Mouse (Mus musculus) urinary bladder, postnatal 14 days (tissue): ENCODE results near the gene Ulk2.
"Not testable (repeated sequence)": the region's sequence is repeated elsewhere in the genome, so short reads cannot be mapped to it uniquely, and the experiment has no call there.

ENCODE experiments used
- DNase-seq: peaks from one replicate; pipeline ENCODE4 v3.0.0; 2021; ENCODE audit warnings: low spot score

Ulk2 gene

DNA sequence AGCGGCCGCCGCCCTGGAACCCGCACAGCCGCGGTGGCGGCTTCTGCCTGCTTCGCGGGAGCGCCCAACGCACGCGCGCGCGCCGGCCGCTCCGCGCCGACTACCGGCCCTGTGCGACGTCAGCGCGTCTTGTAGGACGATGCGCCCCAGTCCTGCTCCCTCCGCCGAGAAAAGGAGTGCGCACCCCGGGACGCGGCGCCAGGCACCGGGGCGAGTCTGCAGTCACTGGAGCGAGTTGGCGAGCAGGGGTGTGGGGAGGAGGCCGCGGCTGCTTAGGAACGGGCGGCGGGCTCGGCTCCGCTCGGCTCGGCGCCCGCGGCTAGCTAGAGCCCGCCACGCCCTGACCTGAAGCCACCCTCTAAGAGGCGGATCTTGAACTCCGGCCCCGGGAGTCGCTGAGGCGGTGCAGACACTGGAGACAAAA lies at the start of gene Ulk2:
TSS of gene Ulk2 (minus strand) at position 86 of the 424 bp plus-strand sequence.
- peak; percentile 87 for DNase-seq

DNA sequence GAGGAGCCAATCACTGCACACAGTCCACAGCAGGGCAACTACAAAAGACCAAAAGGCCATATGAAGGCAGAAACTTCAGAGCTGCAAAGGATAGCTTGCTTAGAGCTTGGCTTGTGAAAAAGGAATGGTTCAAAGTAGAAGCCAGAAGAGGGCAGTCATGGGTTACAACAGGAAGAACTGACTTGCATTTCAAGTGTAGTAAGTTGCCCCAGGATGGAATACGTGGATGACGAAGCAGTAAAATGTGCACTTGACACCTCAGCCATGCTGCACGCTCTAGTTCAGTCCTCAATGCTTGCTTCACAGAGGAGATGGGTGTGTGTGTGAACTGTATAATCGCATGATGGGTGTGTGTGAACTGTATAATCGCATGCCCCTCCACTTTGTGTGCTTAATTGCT lies 27.3 kb upstream of the Ulk2 start:
- peak; percentile 10 for DNase-seq

DNA sequence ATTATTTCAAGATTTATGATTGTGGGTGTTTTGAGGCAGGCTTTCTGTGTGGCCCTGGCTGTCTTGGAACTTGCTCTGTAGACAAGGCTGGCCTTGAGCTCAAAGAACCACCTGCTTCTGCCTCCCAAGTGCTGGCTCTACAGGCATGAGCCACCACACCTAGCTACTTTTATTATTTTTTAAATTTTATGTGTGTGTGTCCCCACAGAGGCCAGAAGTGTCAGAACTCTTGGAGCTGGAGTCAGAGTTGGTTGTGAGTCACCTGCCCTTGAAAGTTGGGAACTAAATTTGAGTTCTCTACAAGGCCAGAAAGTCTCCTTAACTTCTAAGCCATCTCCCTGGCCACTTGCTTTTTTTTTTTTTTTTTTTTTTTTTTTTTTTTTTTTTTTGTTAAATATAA lies 25.0 kb upstream of the Ulk2 start:
- no peak for DNase-seq

DNA sequence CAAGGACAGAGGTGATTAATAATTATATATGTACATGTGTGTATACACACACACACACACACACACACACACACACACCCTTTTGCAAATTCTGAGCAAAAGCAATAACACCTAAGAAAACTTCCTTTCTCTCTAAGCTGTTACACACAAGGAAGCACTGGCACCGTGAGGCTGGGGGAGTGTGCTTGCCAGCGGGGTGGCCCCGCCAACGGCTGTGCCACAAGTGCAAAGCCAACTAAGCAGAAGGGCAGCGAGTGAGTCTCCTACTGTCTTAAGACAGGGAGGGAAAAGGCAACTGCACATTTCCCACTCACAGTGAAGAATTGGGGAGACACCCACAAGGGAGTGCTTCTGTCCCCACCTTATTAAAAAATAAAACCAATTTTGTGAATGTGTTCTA lies 17.0 kb upstream of the Ulk2 start:
- no peak for DNase-seq

DNA sequence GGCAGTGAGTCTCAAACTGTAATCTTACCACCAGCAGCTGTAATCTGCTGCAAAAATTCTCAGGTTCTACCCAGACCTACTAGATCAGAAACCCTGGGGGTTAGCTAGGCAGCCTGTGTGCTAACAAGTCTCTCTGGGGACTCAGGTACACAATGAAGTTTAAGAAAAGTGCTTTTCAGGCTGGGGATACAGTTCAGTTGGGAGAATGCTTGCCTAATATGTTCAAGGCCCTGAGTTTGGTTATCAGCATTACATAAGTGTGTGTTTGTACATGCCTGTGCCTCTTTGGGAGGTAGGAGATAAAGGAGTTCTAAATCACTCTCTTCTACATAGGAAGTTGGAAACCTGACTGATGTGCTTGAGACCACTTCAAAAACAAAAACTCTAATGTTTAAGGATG lies 12.0 kb upstream of the Ulk2 start:
- no peak for DNase-seq

DNA sequence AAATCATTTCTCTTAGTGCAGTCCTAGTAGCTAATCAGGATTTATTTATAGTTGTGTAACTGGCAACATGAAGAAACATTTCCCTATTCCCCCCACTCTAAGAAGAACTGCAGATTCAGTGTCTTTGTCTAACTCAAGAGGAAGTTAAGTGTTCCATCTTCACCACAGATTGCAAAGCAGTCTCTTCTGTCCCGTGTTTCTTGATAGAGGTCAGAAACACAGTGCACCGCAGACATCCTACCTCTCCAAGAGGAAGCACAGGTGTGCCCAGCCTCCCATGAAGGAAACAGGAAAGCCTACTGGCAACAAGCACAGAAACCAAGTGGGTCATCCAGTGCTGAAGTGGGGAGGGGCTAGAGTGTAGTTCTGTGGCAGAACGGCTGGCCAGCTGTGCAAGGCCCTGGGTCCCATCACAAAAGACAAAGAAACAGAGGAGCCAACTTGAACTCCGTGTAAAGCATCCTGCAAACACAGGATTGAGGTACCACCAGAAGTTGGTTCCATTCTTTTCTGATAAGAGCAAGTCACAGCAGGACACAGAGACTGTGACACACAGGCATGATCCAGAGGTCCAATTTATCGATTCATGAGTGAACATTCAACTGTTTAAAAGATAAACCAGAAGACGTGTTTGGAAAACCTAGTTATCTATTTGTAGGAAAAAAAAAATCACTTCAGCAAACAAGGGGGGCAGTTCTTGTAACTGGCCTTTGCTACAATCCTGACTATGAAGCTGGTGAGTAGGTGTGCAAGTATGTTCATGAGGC lies 7.1 kb upstream of the Ulk2 start:
- no peak for DNase-seq

DNA sequence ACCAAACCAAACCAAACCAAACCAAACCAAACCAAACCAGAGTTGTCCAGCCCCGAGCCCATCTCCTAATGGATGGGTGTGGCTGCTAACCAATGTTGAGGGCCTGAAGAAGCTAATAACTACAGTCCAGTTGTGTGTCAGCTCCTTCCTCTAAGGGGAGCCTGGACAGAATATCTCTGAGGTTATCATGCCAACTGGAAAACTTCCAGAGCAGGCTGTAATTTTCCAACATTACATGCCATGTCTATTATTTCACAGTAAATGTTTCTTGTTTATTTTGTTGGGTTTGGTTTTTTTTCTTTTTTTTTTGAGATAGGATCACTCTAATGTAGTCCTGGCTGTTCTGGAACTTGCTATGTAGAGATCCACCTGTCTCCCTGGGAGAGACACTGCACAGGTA lies 4.4 kb upstream of the Ulk2 start:
- no peak for DNase-seq

DNA sequence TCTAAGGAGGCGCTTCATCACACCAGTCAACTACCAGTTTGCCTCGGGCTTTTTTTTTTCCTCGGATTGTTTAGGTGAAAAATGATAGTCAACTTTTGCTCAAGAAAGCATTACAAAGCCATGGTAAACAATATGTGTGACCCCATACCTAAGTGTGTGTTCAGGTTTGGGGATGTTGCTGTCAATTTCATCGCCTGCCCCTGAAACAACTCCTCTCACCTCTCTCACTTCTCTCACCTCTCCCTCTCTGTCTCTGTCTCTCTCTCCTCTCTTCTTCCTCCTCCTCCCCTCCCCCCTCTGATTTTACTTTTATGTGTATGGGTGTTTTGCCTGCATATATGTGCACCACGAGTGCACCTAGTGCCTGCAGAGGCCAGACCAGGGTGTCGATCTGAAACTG lies 666 bp upstream of the Ulk2 start:
- DNase-seq: no peak

DNA sequence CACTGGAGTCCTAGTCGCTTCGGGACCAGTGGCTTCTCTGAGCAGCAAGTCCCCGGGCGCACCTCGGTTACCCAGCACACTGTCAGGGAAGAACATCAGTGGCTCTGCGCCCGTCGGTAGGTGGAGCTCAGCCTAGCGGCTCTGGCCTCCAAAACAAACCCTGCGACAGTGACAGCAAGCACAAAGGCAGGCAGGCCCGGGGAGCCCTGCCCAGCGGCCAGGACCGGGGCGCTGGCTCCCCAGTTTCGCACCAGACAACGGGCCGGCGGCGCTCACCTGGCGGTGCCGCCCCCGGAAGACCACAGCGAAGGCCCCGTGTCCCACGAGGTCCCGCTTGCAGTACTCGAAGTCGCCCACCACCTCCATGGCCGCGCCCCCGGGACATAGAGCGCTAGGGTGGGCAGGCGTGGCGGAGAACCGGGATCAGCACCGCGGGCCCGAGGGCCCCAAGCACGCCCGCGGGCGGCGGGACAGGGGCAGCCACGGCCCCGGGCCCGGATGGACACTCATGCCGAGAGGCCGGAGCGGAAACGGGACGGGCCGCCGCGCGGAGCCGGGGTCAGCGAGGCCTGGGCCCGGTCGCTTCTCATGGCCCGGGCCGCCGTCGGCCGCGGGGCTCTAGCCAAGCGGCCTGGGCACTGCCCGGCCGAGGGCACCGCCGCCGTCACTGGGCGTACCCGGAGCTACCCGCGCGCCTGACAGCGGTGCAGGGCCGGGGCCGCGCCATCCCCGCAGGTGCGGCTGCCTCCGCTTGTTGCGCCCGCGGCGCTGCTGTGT lies 474 bp downstream of the Ulk2 start:
- peak; percentile 79 for DNase-seq

DNA sequence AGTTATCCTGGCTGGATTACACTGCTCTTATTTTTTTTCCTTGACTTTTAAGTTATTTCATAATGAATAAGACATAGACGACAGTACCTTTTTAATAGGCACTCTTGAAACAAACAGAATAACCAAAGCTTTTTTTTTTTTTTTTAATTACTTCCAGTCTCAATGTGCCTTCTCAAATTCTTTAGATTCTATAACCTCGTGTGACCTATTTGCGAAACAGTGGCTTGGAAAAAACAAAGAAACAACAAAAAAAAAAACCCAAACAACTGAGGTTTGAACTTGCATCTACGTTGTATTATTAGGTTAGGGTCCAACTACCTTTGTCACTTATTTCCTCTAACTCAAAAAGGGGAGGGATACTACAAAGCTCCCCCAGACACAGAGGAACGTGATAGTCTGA lies 1.2 kb downstream of the Ulk2 start:
- no peak for DNase-seq

DNA sequence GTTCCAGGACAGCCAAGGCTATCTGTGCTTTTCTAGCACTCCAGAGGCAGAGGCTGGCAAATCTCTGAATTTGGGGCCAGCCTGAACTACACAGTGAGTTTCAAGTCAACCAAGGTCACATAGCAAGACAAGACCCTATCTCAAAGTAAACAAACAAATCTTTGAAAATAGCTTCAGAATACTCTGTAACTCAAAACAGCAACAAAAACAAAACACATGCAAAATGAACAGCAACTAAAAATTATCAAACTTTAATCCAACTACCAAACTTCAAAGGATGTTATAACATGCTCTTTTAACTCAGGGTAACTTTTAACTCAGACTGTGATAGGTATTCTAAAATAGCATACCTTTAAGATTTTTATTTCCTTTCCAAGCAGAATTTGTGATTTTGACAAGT lies 2.0 kb downstream of the Ulk2 start:
- no peak for DNase-seq

DNA sequence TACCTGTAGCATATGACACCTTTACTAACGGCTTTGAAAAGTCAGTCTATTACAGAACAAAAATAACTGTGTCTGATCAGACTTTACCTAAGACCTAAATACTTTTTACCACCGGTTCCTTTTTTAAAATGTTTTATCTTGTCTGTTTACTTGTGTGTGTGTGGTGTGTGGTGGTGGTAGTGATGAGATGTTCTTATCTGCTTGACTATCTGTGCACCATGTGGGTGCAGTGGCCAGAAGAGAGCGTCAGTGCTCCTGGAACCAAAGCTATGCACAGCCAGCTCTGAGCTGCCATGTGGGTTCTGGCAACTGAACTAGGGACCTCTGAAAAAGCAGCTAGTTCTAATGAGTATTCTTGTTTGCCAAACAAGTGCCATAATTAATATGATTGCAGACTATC lies 3.7 kb downstream of the Ulk2 start:
- DNase-seq: no peak

DNA sequence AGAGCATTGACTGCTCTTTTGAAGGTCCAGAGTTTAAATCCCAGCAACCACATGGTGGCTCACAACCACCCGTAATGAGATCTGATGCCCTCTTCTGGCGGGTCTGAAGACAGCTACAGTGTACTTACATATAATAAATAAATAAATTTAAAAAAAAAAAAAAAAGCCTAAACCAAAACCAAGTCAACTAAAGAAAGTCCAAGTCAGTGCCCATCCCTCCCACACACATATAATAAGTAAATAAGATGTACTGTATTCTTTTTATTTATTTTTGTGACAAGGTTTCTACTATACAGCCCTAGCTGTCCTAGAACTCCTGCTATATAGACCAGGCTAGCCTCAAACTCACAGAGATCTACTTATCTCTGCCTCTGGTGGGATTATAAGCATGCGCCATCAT lies 14.2 kb downstream of the Ulk2 start:
- not testable (repeated sequence) for DNase-seq

DNA sequence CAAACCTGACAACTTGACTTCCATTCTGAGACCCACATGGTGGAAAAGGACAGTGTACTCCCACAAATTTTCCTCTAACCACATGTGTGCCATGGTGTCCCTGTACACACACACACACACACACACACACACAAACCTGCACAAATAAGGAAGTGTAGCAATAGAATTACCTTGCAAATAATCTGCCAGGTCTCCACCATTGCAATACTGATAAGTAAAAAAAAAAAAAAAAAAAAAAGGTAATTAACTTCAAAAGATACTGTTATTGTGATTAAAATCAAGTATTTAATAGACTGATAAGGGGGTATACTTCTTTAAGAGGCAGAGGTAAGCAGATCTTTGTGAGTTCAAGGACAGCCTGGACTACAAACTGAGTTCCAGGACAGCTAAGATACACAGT lies 14.9 kb downstream of the Ulk2 start:
- DNase-seq: no peak

DNA sequence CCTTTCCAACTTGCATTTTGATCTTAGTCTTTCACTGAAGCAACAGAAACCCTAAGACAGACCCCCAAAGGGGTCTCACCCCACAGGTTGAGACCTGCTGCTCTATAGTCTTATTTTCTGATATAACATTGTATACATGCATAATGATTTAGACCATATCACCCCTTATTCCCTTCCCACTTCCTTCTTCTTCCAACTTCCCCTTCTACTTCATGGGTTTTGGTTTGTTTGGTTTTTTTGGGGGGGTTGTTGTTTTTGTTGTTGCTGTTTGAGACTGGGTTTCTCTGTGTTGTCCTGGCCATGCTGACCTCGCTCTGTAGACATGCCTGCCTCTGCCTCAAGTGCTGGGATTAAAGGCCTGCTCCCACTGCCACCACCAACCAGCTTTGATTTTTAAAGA lies 15.7 kb downstream of the Ulk2 start:
- no peak for DNase-seq

DNA sequence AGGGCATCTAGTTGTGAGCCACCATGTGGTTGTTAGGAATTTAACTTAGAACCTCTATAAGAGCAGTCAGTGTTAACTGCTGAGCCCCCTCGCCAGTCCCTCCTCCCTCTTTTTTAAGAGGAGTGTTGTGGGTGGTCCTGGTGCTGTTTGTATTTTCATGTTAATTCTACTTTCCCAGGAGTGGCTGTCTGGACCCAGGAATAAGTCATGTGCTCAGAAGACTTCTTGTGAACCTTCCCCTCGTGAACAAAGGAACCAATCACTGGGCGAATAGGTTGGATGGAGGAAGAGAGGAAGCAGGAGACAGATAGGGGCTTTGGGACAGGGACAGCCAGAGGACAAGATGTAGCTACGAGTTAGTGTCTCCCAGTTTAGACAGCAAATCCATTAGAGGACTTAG lies 45.1 kb downstream of the Ulk2 start:
- no peak for DNase-seq

DNA sequence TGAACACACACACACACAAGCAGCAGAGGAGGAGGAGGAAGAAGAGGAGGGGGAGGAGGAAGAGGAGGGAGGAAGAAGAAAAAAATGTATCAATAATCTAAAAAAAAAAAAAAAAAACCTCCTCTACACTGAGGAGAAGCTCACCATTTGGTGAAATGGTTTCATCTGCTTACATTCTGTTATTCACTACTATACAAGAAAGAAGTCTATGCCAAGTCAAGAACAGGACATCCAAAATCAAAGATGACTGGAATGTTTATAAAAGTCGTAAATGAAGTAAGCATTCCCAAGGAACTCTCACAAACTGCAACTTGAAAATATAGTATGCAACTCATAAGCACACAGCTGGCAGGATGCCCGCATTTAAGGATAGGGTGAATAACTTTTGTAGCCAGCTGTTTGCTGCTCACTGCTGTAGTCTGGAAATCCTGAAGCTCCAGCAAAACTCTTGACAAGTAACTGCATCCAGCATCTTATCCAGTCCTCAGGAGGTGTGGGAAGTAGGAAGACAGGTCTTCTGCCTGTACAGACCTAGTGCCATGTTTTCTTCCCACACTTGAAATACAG lies 46.2 kb downstream of the Ulk2 start:
- DNase-seq: no peak

DNA sequence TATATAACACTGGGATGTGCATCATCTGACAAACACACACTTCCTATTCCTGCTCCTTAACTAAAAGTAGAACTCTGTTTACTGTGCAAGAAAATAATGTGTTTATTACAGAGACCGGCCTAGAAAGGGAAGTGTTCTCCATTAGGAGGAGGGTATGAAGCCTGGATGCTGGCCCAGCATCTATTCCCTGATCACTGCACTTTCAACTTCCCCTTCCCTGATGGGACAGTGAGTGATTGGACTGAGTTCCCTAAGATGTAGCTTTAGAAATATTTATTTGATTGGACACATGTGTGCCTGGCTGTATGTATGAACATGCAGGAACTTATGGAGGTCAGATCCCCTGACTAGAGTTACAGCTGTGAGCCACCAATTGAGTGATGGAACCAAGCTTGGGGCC lies 61.4 kb downstream of the Ulk2 start:
- DNase-seq: no peak

DNA sequence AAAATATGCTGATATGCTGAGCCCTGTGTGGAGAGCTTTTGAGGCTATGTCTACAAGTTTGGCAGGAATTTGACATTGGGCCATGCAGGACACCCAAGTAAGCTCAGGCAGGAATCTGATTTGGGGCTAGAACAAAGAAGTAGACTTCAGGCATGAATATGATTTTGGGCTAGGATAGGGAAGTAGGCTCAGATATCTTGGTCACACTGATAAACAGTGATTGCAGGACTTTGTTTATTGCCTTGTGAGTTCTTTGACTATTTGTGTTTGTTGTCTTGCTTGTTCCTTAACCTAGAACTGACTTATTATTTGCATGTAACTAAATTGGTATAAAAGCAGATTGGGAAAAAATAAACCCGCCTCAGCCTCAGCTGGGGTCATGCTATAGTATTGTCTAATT lies 66.3 kb downstream of the Ulk2 start:
- no peak for DNase-seq

DNA sequence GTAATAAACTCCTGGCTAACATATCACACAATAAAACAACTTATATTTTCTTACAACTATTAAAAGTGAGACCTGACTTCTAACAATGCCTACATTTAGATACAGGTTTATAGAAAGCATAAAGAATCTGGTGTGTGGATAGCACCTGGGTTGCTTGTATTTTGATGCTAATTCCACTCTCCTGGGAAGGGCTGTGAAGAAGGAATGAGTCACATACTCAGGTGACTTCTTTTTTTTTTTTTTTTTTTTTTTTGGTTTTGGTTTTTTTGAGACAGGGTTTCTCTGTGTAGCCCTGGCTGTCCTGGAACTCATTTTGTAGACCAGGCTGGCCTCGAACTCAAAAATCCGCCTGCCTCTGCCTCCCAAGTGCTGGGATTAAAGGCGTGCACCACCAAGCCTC lies 72.3 kb downstream of the Ulk2 start:
- DNase-seq: not testable (repeated sequence)

DNA sequence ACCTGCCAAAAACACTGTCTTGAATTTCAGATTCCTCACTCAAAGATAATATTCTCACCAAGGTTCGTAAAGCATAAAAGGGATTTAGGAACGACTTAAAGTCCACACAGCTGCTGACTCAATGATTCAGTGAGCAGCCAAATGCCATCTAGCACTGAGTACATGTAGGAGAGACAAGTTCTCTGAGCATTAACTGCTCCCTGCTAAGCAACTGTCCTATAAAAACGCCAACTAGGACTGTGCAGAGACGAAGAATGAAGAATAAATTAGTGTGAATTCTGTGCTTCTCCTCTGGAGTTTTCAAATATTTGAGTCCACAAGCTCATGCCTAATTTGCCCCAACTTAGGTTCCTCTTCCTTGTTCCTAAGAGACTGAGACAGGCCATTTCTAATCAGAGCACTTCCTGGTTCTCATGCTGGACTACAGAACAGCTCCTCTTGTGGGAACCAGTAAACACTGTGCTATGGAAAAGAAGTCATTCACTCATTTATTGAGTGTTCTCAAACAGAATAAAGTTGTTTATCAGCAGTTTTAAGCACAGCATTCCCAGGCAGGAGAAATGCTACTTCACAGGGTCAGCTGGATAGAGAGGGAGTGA lies 80.2 kb downstream of the Ulk2 start:
- no peak for DNase-seq

DNA sequence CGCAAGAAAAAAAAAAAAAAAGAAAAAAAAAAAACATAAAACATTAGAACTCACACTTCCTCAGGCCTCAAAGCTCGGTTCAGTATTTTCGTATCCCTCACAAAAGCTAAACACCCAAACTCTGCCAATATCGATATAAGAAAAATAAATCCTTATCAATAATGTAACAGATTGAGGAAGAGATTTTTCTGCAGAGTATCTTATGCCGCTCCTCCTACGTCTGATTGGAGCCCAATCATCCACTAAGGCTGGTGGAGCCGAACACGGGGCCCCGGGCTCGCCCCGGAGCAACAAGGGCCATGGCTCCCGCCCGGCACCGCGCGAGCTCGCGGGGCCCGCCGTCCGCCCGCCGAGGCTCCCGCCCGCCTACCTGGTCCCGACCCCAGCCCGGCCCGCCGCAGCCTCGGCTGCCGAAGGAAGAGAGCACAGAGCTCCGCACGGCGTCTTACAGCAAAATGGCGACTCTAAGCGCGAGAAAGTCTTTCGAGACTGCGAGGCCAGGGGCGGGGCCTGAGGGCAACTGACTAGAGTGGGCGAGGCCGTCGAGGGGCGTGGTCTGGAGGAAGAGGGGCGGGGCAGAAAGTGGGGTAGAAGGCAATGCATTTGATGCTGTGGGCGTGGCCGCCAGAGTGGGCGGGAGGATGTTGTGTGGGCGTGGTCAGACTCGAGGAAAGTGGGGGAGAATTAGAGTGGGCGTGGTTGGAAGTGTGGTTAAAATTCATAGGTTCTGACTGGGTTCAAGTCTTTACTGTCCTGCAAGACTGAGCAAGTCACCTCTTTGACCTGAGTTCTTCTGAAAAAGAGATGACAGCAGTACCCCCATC lies 93.1 kb downstream of the Ulk2 start, which contains the start of gene Prpsap2:
TSS of gene Prpsap2 (minus strand) at position 505 of the 824 bp plus-strand sequence.
- DNase-seq: peak; percentile 100
